Mouse (Mus musculus) heart, adult 2 months (tissue): ENCODE measurements around the gene Katnal1.

Source experiments
- CTCF ChIP-seq: fragments of 200-600 bp; IDR thresholded peaks from 2 replicates; pipeline ENCODE4 v1.8.1; 2022; ENCODE audit warnings: antibody characterized with exemption, mild to moderate bottlenecking, moderate library complexity
- EP300 ChIP-seq: fragments of 200-500 bp; IDR thresholded peaks from 2 replicates; pipeline ENCODE4 v1.6.1; 2011; ENCODE audit warnings: low read depth, low read length, control low read depth; ENCODE audit not compliant: insufficient read depth
- POLR2A ChIP-seq: fragments of 200-500 bp; IDR thresholded peaks from 2 replicates; pipeline ENCODE4 v1.6.1; 2011; ENCODE audit warnings: mild to moderate bottlenecking, low read depth, low read length, control low read depth; ENCODE audit not compliant: insufficient read depth

DNA sequence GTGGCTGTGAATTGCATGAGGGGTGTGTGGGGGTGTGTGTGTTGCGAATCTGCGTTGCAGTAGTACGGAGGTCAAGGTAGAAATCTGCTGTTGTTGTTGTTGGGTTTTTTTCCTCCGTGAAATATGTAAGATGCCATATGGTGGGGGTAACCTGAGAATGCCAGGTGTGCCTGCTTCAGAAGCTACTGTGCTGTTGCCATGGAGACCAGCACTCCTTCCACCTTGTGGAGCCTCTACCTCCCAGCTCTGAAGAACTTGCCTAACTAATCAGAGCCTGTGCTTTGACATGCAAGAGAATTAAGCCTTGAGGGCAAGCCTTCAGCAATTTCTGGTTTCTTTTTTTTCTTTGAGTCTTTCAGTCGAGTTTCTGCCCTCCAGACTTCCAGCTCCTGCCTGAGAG, 75.0 kb downstream of the Katnal1 start:
- TF ChIP-seq CTCF (no peak), EP300 (no peak), POLR2A (no peak)
